Mouse (Mus musculus) brown adipose tissue, adult 24 weeks (tissue): ENCODE results near the gene Nedd9. TPM values are rescaled to one million over a fixed set of nuclear protein-coding genes. Genes with fewer than 3 reads are reported as not detected.

Source experiments
- H3K27ac ChIP-seq: fragments of 200-500 bp; replicated peaks from 2 replicates; pipeline ENCODE4 v1.5.1; 2012; ENCODE audit warnings: low read depth, mild to moderate bottlenecking, low read length
- H3K4me1 ChIP-seq: fragments of 200-500 bp; 2 replicates; pipeline ENCODE4 v1.6.1; 2012; ENCODE audit warnings: low read length, mixed read lengths; ENCODE audit not compliant: control insufficient read depth, insufficient read depth, insufficient read length
- H3K4me3 ChIP-seq: fragments of 200-500 bp; 2 replicates; pipeline ENCODE4 v1.5.1; 2012; ENCODE audit warnings: low read depth, mild to moderate bottlenecking, low read length, moderate library complexity; ENCODE audit not compliant: insufficient read depth
- polyA plus RNA-seq: library from polyadenylated mRNA; stranded (reverse); fragments of >200 nt; gene quantifications from 2 replicates; pipeline ENCODE4 v1.2.4, GENCODE M21; 2012; ENCODE audit not compliant: missing spikeins, insufficient read depth, insufficient read length

Gene Nedd9
- polyA plus RNA-seq, 1 experiment = 7.5 TPM

GRCm38 (mm10) chr13:41453227-41454193 is 33.7 kb downstream of the Nedd9 start:
- Histone ChIP-seq H3K27ac (no peak overlapping the region), H3K4me3 (no peak overlapping the region), H3K4me1 (peaks cover 19% of the 10 kb centered on the region; the same call in 1 of the 2 replicates)

GRCm38 (mm10) chr13:41450821-41451220 is 36.3 kb downstream of the Nedd9 start:
- Histone ChIP-seq H3K27ac (no peak overlapping the region), H3K4me1 (no peaks in the 10 kb centered on the region), H3K4me3 (no peak overlapping the region)

- Histone ChIP-seq H3K27ac (no peak overlapping the region), H3K4me3 (no peak overlapping the region), H3K4me1 (no peaks in the 10 kb centered on the region)
Observed at GRCm38 (mm10) chr13:41449211-41449610, 38.0 kb downstream of the Nedd9 start.

GRCm38 (mm10) chr13:41447209-41447608 is 40.0 kb downstream of the Nedd9 start:
- H3K4me1 ChIP-seq = no peaks in the 10 kb centered on the region
- H3K4me3 ChIP-seq = no peak overlapping the region
- no peak overlapping the region for H3K27ac ChIP-seq

GRCm38 (mm10) chr13:41446591-41446990 is 40.6 kb downstream of the Nedd9 start:
- Histone ChIP-seq H3K4me3 (no peak overlapping the region), H3K4me1 (no peaks in the 10 kb centered on the region), H3K27ac (no peak overlapping the region)

DNA sequence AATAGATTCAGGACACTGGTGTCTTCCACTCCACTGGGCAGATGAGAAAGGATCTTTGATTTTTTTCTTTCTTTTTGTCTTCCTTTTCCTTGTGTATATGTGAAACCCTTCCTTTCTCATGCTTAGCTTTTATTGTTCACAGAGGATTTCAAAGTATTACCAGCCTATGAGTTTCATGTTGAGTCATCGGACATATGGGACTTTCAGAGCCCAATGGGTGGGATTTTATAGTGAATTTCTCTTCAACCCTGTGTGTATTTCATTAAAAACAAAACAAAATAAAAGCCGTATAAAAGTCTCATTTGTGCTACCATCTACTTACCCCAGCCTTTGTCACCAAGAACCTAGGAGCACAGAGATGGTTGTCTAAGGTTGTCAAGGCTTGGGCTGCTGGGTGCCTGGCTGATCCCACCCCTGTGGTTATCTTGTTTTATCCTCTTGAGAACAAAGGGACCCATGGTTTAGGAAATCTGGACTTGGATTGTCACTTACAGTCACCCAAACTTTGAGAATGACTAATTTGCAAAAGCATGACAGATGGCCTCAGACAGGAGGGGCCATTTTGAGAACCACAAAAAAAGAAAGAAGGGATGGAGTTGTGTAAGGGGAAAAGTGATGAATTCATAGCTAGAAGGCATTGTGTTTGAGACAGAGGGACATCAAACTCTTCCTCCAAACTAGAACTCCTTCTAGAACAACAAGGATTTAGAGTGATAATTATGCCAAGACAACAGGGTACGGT is 41.9 kb downstream of the Nedd9 start:
- Histone ChIP-seq H3K27ac (no peak overlapping the region), H3K4me3 (no peak overlapping the region), H3K4me1 (no peaks in the 10 kb centered on the region)

DNA sequence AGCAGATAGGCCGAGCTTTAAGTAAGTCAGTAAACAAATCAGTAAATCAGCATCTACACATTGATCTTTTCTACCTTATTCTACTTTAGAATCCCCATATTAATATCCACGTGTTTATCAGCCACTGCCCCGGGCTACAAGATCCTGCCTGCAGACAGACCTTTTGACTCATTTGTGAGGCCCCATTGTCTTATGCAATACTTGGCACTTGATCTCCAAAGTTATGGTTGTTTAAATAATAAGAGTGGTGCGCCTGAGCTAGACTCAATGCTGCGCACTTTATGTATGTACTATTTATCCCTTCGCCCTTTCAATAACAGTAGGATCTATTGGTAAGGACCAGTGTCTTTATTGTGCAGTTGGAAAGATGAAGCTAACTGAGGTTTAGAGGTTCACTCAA is 42.9 kb downstream of the Nedd9 start:
- Histone ChIP-seq H3K27ac (no peak overlapping the region), H3K4me3 (no peak overlapping the region), H3K4me1 (no peaks in the 10 kb centered on the region)

DNA sequence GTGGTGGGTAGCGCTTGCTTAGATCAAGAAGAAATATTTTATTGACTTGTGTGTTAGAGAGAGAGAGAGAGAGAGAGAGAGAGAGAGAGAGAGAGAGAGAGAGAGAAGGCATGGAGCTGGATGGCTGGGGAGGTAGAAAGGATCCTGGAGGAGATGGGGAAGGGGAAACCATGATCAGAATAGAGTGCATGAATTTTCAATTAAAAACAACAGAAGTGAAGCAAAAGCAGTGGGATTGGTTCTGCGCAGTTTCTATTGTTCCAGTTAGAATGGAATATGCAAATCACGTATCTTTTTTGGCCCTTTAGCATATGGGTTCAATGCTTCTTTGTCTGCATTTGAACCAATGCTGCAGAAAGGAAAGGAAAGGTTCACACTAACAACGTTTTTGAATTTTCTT is 45.0 kb downstream of the Nedd9 start:
- Histone ChIP-seq H3K27ac (no peak overlapping the region), H3K4me1 (no peaks in the 10 kb centered on the region), H3K4me3 (no peak overlapping the region)

GRCm38 (mm10) chr13:41440205-41440604 is 47.0 kb downstream of the Nedd9 start:
- H3K27ac ChIP-seq = no peak overlapping the region
- peaks cover 4% of the 10 kb centered on the region; the same call in 1 of the 2 replicates for H3K4me1 ChIP-seq
- no peak overlapping the region for H3K4me3 ChIP-seq

- peaks cover 7% of the 10 kb centered on the region; the same call in 1 of the 2 replicates for H3K4me1 ChIP-seq
- no peak overlapping the region for H3K4me3 ChIP-seq
- no peak overlapping the region for H3K27ac ChIP-seq
Observed at GRCm38 (mm10) chr13:41437390-41437789, 49.8 kb downstream of the Nedd9 start.

DNA sequence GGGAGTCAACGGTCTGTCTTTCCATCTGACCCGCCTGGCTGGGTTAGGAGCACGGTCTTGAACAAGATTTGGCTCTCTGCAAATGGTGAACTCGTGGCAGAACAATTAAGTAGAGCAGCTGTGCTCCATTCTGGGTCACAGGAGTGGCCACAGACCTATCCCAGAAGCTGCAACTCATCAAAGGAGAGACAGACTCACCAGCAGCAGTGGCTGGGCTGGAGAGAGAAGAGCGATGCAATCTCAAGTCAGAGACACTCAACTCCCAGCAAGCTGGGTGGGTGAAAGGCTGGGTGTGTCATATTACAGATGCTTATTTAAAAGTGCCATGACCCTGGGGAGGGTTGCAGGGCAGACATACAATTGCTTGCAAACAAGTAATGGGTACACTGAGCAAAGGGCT is 50.4 kb downstream of the Nedd9 start:
- peaks cover 7% of the 10 kb centered on the region; the same call in 1 of the 2 replicates for H3K4me1 ChIP-seq
- H3K27ac ChIP-seq = no peak overlapping the region
- no peak overlapping the region for H3K4me3 ChIP-seq

GRCm38 (mm10) chr13:41433201-41433600 is 54.0 kb downstream of the Nedd9 start:
- no peak overlapping the region for H3K27ac ChIP-seq

DNA sequence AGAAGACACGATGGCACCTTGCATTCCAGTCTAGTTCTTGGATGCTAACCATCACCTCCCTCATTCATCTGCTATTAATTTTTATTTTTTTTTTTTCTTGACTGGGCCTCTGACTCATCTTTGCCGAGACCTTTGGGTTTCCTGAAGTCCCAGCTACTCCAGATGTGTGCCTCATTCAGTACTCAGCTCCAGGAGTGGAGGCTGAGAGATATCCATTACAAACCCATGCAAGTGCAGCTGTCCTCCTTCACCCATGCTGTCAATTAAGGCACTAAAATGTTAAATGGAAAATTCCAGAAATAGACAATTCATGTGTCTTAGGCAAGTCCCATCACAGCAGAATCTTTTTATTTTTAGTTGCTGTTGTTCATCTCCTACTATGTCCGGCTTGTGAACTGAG is 55.4 kb downstream of the Nedd9 start:
- peaks cover 6% of the 10 kb centered on the region; the same call in 1 of the 2 replicates for H3K4me1 ChIP-seq
- H3K4me3 ChIP-seq = no peak overlapping the region
- H3K27ac ChIP-seq = no peak overlapping the region

More at GRCm38 (mm10) chr13:41433201-41433600, 54.0 kb downstream of the Nedd9 start:
- H3K4me3 ChIP-seq = no peak overlapping the region
- peaks cover 7% of the 10 kb centered on the region; the same call in 1 of the 2 replicates for H3K4me1 ChIP-seq

DNA sequence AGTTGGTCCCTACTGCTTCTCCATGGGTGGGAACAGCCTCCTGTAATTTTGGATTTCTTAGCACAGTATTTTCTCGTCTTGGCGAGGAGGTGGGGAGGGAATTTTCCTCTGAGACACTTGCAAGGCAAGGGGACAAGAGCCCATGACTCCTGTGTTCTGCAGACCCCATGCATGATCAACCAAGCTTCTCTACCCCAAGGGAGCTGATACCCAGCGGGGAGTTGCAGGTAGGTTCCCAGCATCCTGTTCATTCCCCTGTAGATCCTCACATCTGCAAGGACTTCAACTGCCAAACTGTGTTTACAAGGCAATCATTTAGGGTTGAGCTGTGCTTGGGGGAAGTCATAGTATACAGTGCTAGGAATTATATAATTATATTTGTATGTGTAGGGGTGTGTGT is 60.1 kb downstream of the Nedd9 start:
- H3K27ac ChIP-seq = no peak overlapping the region

DNA sequence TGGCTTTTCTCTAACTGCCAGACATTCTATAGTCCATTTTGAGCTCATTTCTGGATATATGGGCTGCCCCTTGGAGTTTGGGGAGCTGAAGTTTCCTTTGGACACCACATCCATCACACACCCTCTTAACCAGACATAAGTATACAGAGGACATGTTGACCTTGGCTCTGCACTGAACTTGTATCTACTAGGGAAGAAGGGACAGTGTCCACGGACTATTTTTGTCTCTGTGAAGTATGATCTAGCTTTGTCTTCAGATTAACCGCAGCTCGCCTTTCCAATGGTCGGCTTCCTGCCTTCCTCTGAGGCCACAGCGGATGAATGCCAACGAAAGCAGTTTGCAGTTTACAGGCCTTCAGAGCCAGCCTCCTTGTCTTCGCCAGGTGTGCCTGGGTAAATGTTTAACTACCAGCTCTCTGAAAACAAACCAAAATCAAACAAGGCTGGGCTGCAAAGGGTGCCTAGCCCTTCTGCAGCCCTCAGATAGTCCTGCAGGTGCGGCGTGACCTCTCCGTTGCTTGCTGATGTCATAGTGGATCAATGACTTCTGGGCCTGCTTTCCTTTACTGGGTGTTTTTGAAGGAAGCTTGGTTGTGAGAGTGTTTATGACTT is 63.6 kb downstream of the Nedd9 start:
- H3K27ac ChIP-seq = no peak overlapping the region
- H3K4me1 ChIP-seq = 0 out of 2 replicates have a peak, but pooled peaks cover 3% of the 10 kb centered on the region
- H3K4me3 ChIP-seq = no peak overlapping the region

More for the DNA sequence above, 60.1 kb downstream of the Nedd9 start:
- Histone ChIP-seq H3K4me3 (no peak overlapping the region), H3K4me1 (0 out of 2 replicates have a peak, but pooled peaks cover 3% of the 10 kb centered on the region)
